Mouse (Mus musculus) hindbrain, postnatal 0 days (tissue): ENCODE measurements around the gene Slmap. TPM values are rescaled to one million over a fixed set of nuclear protein-coding genes. Genes with fewer than 3 reads are reported as not detected.
"Not testable (repeated sequence)": the region's sequence is repeated elsewhere in the genome, so short reads cannot be mapped to it uniquely, and the experiment has no call there.

Source experiments
- ATAC-seq: fragments of 200-750 bp; cut with Nextera tagmentation; 2 replicates; pipeline ENCODE4 v1.8.0; 2017; ENCODE audit warnings: mild to moderate bottlenecking, moderate TSS enrichment, moderate library complexity
- DNase-seq: peaks from one replicate; pipeline ENCODE4 v3.0.0-alpha.2; 2015; ENCODE audit warnings: low spot score
- H3K27ac ChIP-seq: fragments of 300-500 bp; sonication (generic); 2 replicates; pipeline ENCODE4 v1.5.1; 2014; ENCODE audit warnings: mild to moderate bottlenecking
- H3K27me3 ChIP-seq: fragments of 300-500 bp; sonication (generic); 2 replicates; pipeline ENCODE4 v1.6.1; 2014; ENCODE audit warnings: low read length, mixed read lengths; ENCODE audit not compliant: insufficient read depth
- H3K36me3 ChIP-seq: fragments of 300-500 bp; sonication (generic); 2 replicates; pipeline ENCODE4 v1.6.1; 2014; ENCODE audit warnings: low read length, mixed read lengths; ENCODE audit not compliant: insufficient read depth
- H3K4me1 ChIP-seq: fragments of 300-500 bp; sonication (generic); 2 replicates; pipeline ENCODE4 v1.6.1; 2014; ENCODE audit warnings: antibody characterized with exemption, low read length, mixed read lengths; ENCODE audit not compliant: insufficient read depth
- H3K4me2 ChIP-seq: fragments of 300-500 bp; sonication (generic); 2 replicates; pipeline ENCODE4 v1.6.1; 2014; ENCODE audit warnings: low read depth, mild to moderate bottlenecking, low read length, moderate library complexity, mixed read lengths
- H3K4me3 ChIP-seq: fragments of 300-500 bp; sonication (generic); 2 replicates; pipeline ENCODE4 v1.5.1; 2014; ENCODE audit warnings: low read length
- H3K9ac ChIP-seq: fragments of 300-500 bp; sonication (generic); replicated peaks from 2 replicates; pipeline ENCODE4 v1.6.1; 2014; ENCODE audit warnings: mild to moderate bottlenecking, low read length, moderate library complexity, mixed read lengths
- H3K9me3 ChIP-seq: fragments of 300-500 bp; sonication (generic); 2 replicates; pipeline ENCODE4 v1.6.1; 2016; ENCODE audit warnings: low read length, mixed read lengths
- CTCF ChIP-seq: IDR thresholded peaks from 2 replicates; pipeline ENCODE4 v1.5.1; 2016; ENCODE audit warnings: antibody characterized with exemption, control low read depth, low read depth
- WGBS: fragments of 180-500 bp; shearing (Covaris S2); extraction: QIAGEN DNeasy Blood & Tissue Kit; methylation state at CpG from one replicate; pipeline ENCODE4 v1.1.7; 2014; 5-methylcytosine and 5-hydroxymethylcytosine counted together
- polyA plus RNA-seq: library from polyadenylated mRNA; unstranded; fragments of >200 nt; fragmentation: Nextera tagmentation; extraction: Ambion mirVana; gene quantifications from 2 replicates; pipeline ENCODE4 v1.2.1, GENCODE M21; 2015
- total RNA-seq: library from RNA; depleted of rRNA; stranded (reverse); fragments of >200 nt; gene quantifications from 2 replicates; pipeline ENCODE4 v1.2.3, GENCODE M21; 2014; rRNA removed

Slmap gene
- total RNA-seq: 16.1 and 17.1 TPM in 2 replicates
- polyA plus RNA-seq: 11.3 and 11.7 TPM in 2 replicates

DNA sequence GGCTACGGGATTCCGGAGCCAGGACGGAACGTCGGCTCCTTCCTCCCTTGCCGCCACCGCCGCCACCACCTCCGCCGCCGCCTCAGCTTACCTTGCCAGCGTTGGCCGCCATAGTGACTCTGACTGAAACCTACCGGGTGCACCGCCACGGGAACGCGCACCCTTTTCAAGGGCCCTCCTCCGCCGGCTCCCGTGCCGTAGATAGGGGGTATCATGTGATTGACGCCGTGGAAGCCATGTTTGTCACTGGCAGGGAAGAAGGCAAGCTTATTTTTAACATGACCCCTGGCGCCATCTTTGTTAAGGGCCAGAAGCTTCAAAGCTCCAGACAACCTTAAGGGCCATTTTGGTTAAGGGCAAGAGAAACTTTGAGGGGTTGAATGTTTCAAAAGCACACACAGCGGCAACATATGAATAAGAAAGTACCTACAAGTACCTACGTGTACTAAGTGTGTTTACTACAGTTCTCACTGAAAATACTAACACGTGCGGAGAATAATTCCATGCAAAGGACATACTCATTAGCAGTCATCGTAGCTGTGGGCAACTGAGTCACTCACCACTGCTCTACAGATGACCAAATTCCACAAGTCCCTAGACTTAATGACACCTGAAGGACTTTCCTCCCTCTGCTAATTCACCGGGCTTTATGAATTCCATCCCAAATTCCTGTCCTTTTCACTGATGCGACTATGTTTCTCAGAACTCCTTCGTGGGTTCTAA, at the start of gene Slmap:
Gene Slmap, minus strand, starts transcription at position 175 of the 723 bp plus-strand sequence.
- Histone ChIP-seq H3K9ac (peak within 1 kb of the TSS; percentile 84), H3K36me3 (no peaks in the 10 kb centered on the region), H3K4me3 (peak within 1 kb of the TSS; percentile 88), H3K4me1 (peaks cover 22% of the 10 kb centered on the region), H3K27ac (peak within 1 kb of the TSS; percentile 88), H3K9me3 (no peaks in the 10 kb centered on the region), H3K4me2 (peak within 1 kb of the TSS; percentile 95), H3K27me3 (no peaks in the 10 kb centered on the region)
- TF ChIP-seq CTCF: peak; percentile 10; the same call in 1 of the 2 replicates
- 14% methylated on average over 32 of the region's 33 CpGs for WGBS
- ATAC-seq (peak; percentile 96), DNase-seq (peak; percentile 100)

DNA sequence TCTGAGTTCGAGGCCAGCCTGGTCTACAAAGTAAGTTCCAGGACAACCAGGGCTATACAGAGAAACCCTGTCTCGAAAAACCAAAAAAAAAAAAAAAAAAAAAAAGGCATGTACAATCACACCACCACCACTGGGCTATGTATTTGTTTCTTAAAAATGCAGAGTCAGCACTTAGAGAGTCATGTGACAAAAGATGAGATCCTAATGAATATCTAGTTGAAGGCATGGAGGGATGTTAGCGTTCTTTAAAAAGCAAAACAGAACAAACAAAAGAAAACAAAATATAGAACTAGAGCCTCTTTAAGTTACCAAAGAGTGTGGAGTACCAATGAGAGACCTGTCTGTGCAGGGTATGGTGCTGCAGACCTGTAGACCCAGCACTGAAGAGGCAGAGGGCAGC, 48.9 kb upstream of the Slmap start:
- TF ChIP-seq CTCF: no peak
- Histone ChIP-seq H3K4me3 (no peak overlapping the region), H3K27me3 (no peaks in the 10 kb centered on the region), H3K27ac (no peak overlapping the region), H3K4me2 (no peak overlapping the region), H3K4me1 (no peaks in the 10 kb centered on the region), H3K9ac (no peak overlapping the region), H3K9me3 (no peaks in the 10 kb centered on the region), H3K36me3 (no peaks in the 10 kb centered on the region)
- DNase-seq (no peak), ATAC-seq (no peak)
- WGBS: 92% methylated on average over 3 of the region's 3 CpGs

DNA sequence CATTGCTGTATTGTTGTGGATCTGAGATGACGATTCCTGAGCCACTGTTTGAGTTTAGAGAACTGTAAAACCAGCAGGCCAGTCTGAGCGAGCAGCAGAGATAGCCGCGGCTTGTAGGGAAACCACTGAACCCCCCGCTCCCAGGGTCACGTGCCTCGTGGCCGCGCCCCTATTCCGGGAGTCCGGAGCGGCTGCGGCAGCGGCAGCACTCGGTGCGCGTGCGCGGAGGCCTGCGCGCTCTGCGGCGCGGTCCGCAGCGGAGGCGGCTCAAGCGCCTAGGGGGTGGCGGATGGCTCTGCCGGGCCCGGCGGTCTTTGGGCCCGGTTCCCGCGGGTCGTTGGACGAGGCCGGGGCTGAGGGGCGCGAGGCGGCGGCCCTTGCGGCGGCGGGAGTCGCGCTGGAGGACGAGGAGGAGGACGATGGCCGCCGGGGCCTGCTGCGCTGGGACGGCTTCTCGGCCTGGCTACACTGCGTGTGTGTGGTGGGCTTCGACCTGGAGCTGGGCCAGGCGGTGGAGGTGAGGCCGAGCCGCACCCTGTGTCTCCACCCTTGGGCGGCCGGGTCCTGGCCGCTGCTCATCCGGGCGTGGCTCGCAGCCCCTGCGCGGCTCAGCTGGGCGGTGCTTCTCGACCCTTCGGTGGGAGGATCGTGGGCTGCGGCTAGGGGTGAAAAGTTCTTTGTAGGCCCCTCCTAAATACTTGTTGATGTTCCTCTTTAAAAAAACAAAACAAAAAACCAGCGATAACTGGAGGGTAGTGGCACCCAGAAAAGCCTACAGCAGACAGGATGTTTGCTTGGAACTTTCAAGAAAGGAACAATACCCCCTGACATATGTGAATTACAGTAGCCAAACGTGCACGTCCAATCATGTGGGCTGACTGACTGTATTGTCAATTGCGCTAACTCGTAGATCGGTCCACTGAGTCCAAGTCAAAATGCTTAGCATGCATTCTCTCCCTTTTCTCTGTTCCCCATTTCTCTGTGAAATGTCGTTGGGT, 44.9 kb upstream of the Slmap start:
- DNase-seq (peak; percentile 97), ATAC-seq (peak; percentile 97)
- H3K4me2 ChIP-seq: peak overlapping the region; percentile 85
- H3K27ac ChIP-seq: peak overlapping the region; percentile 92
- TF ChIP-seq CTCF: no peak
- H3K9ac ChIP-seq: peak overlapping the region; percentile 96
- no peaks in the 10 kb centered on the region for H3K27me3 ChIP-seq
- no peaks in the 10 kb centered on the region for H3K9me3 ChIP-seq
- WGBS: 1% methylated on average over 79 of the region's 79 CpGs
- no peaks in the 10 kb centered on the region for H3K4me1 ChIP-seq
- peak overlapping the region; percentile 91 for H3K4me3 ChIP-seq
- no peaks in the 10 kb centered on the region for H3K36me3 ChIP-seq

DNA sequence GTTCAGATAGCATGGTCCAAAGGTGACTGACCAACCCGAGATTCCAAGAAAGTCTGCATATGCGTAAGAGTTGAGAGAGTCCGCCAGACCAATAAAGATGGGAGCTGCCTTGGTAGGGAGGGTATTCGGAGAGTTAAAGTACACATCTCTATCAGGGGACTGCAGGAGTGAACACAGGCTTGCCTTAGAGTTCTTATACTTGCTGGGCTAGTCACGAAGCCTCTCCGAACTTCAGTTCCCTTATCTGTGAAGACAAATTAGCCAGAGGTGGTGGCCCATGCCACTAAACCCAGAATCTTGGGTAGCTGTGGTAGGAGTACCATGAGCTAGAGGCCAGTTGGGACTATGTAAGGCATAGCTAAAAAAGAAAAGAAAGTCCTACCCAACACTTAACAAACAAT, 44.1 kb upstream of the Slmap start:
- no peak overlapping the region for H3K9ac ChIP-seq
- H3K27me3 ChIP-seq: no peaks in the 10 kb centered on the region
- DNase-seq (no peak), ATAC-seq (peak; percentile 48; the same call in 1 of the 2 replicates)
- H3K9me3 ChIP-seq: no peaks in the 10 kb centered on the region
- H3K4me2 ChIP-seq: peak overlapping the region; percentile 85; the same call in 1 of the 2 replicates
- H3K4me3 ChIP-seq: peak overlapping the region; percentile 91
- 73% methylated on average over 6 of the region's 6 CpGs for WGBS
- H3K36me3 ChIP-seq: no peaks in the 10 kb centered on the region
- no peak overlapping the region for H3K27ac ChIP-seq
- TF ChIP-seq CTCF: no peak
- no peaks in the 10 kb centered on the region for H3K4me1 ChIP-seq

DNA sequence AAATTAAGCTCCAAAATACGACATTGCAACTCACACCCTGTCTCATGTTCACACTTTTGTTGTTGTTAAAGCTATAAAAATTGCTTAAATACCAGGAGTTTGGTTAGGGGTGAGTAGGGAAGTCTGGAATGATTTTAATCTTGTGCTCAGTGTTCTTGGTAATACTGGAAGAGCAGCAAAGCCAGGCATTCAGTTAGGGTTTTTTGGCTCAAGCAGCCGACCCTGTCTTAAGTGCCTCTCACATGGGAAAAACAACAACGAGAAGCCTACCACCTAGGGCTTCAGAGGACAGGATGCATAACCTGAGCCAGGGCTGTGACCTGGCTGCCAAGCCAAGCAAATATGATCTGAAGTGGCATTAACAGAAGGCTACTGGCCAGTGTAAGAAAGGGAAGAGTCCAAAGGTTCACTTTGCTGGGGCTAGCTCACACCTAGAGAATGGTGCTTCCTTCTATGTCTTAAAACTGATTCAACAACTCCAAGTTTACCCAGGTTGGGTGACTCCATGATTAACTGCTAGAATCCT, 41.6 kb upstream of the Slmap start:
- DNase-seq (no peak), ATAC-seq (no peak)
- Histone ChIP-seq H3K4me3 (no peak overlapping the region), H3K27me3 (no peaks in the 10 kb centered on the region), H3K9ac (no peak overlapping the region), H3K27ac (no peak overlapping the region), H3K4me1 (no peaks in the 10 kb centered on the region), H3K36me3 (no peaks in the 10 kb centered on the region), H3K4me2 (no peak overlapping the region), H3K9me3 (no peaks in the 10 kb centered on the region)
- 75% methylated on average over 3 of the region's 3 CpGs for WGBS
- TF ChIP-seq CTCF: no peak

DNA sequence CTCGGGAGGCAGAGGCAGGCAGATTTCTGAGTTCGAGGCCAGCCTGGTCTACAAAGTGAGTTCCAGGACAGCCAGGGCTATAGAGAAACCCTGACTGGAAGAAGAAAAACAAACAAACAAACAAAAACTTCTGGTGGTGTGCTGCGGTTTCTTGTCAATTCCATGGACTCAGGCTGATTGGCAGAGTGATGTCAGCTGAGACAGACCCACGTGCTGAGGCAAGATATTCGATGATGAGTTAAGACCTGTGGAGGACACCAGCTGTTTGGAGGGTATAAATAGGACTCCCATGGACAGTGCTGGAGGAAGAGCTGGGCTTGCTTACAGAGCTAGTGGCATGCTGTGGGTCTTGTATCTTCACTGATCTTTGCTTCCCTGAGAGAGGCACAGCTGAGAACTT, 38.8 kb upstream of the Slmap start, which contains the start of gene Dennd6a:
Gene Dennd6a, plus strand, starts transcription at position 301 of the 400 bp plus-strand sequence.
- not testable (repeated sequence) for H3K4me2 ChIP-seq, ATAC-seq
- WGBS: 85% methylated on average over 5 of the region's 5 CpGs

More for the DNA sequence above, 38.8 kb upstream of the Slmap start, which contains the start of gene Dennd6a:
- not testable (repeated sequence) for H3K4me3 ChIP-seq, H3K9me3 ChIP-seq, H3K36me3 ChIP-seq, DNase-seq, H3K9ac ChIP-seq, H3K27me3 ChIP-seq, H3K4me1 ChIP-seq, H3K27ac ChIP-seq
